ENCODE assay signal across 23 mouse cellular contexts in genomic region chr3:52530406-52530970, GRCm38 (mm10).
DNase-seq lines count a peak whose midpoint lies in the region; ATAC-seq and TF ChIP-seq lines count a peak whose summit lies in the region.
"Had no signal": no experiment of that assay in that cellular context is flagged by ENCODE, and none has a peak within 500 bp of the region (broad histone marks: within the 10 kb centered on the region; RNA-seq: fewer than 3 reads in every experiment).

No protein-coding gene starts in this region.

- H3K36me3 ChIP-seq in thymus, adult 2 months (ENCODE audit: control insufficient read depth, insufficient read depth, low read length) = no peaks in the 10 kb centered on the region
- H3K36me3 ChIP-seq: forebrain, embryonic 10.5 days; heart, embryonic 10.5 days; heart, embryonic 13.5 days; hindbrain, embryonic 12.5 days; hindbrain, embryonic 15.5 days had no signal

- no peak for TF ChIP-seq CTCF in gastrocnemius, adult 2 months (IDR thresholded peaks at IDR 0.05)
- no peak for TF ChIP-seq CTCF in thymus, adult 2 months (IDR thresholded peaks at IDR 0.05; ENCODE audit: borderline replicate concordance, control insufficient read depth, extremely low read depth, insufficient read depth, low read length, poor library complexity)

- H3K4me1 ChIP-seq in thymus, adult 2 months (replicated peaks; ENCODE audit: control insufficient read depth, insufficient read depth, low read length) = peaks cover under 1% of the 10 kb centered on the region
- H3K4me1 ChIP-seq: heart, embryonic 13.5 days had no signal

- DNase-seq in cerebellum, adult 18-20 months = peak; percentile 34 to 37
- peak; percentile 67 to 68 for DNase-seq in cerebellum, postnatal 10 days
- DNase-seq in cerebellum, postnatal 4 days (ENCODE audit: low spot score in 2 of 2) = no peak
- no peak for DNase-seq in gastrocnemius, adult 2 months
- DNase-seq in gastrocnemius, postnatal 4 days (ENCODE audit: low spot score in 2 of 2) = no peak
- DNase-seq in thymus, postnatal 14 days = peak; percentile 24
- DNase-seq in thymus, adult 2 months = no peak
- DNase-seq: adrenal gland, adult 8-10 months; adrenal gland, postnatal 25 days; gastrocnemius, postnatal 14 days; heart, adult 2 months; heart, postnatal 14 days; kidney, adult 2 months had no signal

- ATAC-seq in cerebellum, adult (ENCODE audit: insufficient number of reproducible peaks, low FRiP score, low TSS enrichment) = no peak
- ATAC-seq: activated CD4-positive, CD25-positive, alpha-beta regulatory T cell, adult 4 months; forebrain, embryonic 13.5 days; forebrain, embryonic 16.5 days; intestine, postnatal 0 days had no signal

- no peak overlapping the region for H3K4me3 ChIP-seq in gastrocnemius, adult 2 months
- H3K4me3 ChIP-seq in thymus, adult 2 months (ENCODE audit: control insufficient read depth, insufficient read depth, low read length) = no peak overlapping the region
- H3K4me3 ChIP-seq: forebrain, embryonic 10.5 days; forebrain, embryonic 13.5 days; heart, adult 2 months; heart, embryonic 10.5 days; heart, embryonic 13.5 days; hindbrain, embryonic 12.5 days; hindbrain, embryonic 15.5 days had no signal

- WGBS in thymus, adult 2 months = 82% methylated on average over 7 of the region's 7 CpGs

- TF ChIP-seq POLR2A in thymus, adult 2 months (IDR thresholded peaks at IDR 0.05; ENCODE audit: control insufficient read depth, extremely low read depth, insufficient read depth, low read length, poor library complexity) = no peak

- intact Hi-C loops in gastrocnemius, adult 2 months (cut with DNase I) = loop anchor here (2.0 kb wide), 1 partner anchor 72 kb away; no protein-coding TSS in a partner anchor

- no peaks in the 10 kb centered on the region for H3K27me3 ChIP-seq in thymus, adult 2 months (ENCODE audit: control insufficient read depth, insufficient read depth, low read length)
- H3K27me3 ChIP-seq: hindbrain, embryonic 12.5 days; hindbrain, embryonic 15.5 days had no signal

- peak overlapping the region; percentile 81; the same call in 1 of the 2 replicates for H3K27ac ChIP-seq in gastrocnemius, adult 2 months
- no peak overlapping the region for H3K27ac ChIP-seq in thymus, adult 2 months (ENCODE audit: control insufficient read depth, insufficient read depth, low read length)
- H3K27ac ChIP-seq: forebrain, embryonic 10.5 days; forebrain, embryonic 13.5 days; heart, adult 2 months; heart, embryonic 10.5 days; heart, embryonic 13.5 days; hindbrain, embryonic 12.5 days; hindbrain, embryonic 15.5 days had no signal

Comparison
In these comparisons a context has a peak if more than half of its experiments do, and no peak if none do; other contexts are left out.
1. DNase-seq: peak in cerebellum, adult 18-20 months (2 of 2), cerebellum, postnatal 10 days (2 of 2) and thymus, postnatal 14 days (single experiment); none in cerebellum, postnatal 4 days (0 of 2), gastrocnemius, adult 2 months (single experiment), gastrocnemius, postnatal 4 days (0 of 2) and thymus, adult 2 months (single experiment).